Mouse (Mus musculus): Measurements from ENCODE around the gene Hs6st3. TPM values are rescaled to one million over a fixed set of nuclear protein-coding genes. Genes with fewer than 3 reads are reported as not detected.
"Not testable (repeated sequence)": the region's sequence is repeated elsewhere in the genome, so short reads cannot be mapped to it uniquely, and the experiment has no call there.

The Hs6st3 gene
- polyA plus RNA-seq, 1 experiment = 0.09 TPM

DNA sequence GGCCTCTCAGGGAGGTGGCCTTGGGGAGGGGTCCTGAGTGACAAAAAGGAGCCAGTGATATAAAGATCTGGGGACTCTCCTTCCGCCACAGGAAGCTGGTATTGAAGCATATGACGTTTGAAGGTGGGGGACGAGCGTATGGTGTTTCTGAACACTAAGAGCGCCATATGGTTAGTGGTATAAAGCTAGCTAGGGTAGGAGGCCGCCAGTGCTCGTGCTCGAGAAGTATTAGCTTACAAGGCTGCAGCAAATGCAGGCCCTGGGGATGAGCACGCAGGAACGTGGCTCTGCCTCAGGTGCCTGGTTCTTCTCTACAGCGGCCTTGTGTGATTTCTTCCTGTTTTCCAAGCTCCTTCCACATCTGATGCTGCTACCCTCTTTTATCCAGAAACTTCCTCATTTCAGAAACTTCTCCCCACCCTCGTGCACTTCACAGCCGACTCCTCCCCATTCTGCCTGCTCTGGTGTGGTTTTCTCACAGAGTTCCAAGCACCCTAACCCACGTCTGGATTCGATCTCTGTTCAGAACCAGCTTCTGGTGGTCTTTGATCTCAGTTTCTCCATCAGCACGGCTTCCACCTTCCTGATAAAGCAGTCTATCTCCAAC lies 110.0 kb downstream of the Hs6st3 start:
- DNase-seq (ENCODE audit: low read depth) = no peak

GRCm38 (mm10) chr14:119250353-119250752 lies 112.2 kb downstream of the Hs6st3 start:
- DNase-seq (ENCODE audit: low read depth) = no peak

DNA sequence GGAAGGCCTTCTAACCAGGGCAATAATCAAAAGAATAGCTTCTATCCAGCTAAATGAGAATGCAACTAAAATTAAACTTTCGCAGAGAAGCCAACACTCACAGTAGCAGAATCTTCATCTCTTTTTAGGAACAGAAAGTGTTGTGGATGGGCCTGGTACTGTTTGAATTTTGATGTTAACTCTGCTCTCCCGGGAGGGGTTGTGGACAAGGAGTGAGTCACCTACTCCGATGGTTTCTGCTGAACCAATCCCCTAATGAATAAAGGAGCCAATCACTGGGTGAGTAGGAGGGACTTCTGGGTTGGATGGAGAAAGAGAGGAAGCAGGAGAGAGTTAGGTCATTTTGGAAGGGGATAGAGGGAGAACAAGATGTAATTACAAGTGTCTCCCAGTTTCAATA lies 117.3 kb downstream of the Hs6st3 start:
- no peak for DNase-seq (ENCODE audit: low read depth)

DNA sequence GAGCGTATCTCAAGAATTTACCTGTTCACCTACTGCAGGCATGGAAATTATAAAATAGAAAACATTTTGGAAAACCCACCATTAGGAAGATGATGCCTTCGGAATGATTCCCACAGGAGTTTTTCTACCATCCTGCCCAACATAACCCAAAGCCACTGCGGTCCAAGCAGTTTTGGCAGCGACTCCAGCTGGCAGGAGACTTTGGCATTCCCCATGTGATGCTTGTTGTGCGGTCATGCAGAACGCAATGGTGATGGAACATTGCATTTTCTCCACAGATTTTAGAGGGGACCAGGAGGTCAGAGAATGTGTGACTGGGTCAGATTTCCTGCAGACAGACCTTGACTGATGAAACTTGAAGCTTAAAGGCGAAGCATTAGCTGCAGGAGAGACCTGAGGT lies 118.9 kb downstream of the Hs6st3 start:
- DNase-seq (ENCODE audit: low read depth) = no peak

DNA sequence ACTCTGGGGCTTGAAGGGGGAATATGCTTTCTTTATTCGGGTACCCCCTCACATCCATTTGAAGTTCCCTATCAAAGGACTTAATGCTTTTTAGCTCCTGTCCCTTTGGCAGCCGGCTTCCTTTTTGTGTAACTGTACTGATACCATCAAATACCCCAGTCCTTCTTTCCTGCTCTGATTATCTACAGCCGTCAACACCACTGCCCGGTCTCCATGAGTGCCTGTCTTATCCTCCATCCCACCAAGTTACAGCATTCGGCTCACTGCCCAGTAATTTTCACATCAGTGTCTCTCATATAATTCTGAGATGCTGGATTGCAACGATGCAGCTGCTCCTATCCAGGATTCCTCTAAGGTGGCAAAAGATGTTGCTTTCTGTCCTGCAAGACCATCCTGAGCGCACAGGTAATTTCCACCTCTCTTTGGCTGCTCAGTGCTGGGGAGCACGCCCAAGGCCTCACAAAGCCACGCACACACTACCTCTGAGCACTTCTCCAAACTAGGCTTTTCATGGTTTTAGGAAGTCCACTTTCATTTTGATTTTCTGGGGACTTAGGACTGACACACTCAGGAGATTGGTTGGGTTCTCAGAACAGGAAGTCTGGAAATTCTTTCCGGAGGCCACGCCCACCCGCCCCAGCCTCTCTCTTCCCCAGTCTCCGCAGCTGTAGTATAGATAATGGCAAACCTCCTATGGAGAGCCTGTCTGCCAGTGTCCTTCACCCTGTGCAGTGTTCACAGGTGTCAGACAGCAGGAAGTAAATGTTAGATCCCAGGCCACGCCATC lies 122.2 kb downstream of the Hs6st3 start:
- no peak for DNase-seq (ENCODE audit: low read depth)

- DNase-seq (ENCODE audit: low read depth) = no peak
These were observed 128.2 kb downstream of the Hs6st3 start for GRCm38 (mm10) chr14:119266334-119266733.

GRCm38 (mm10) chr14:119273088-119273487 lies 134.9 kb downstream of the Hs6st3 start:
- no peak for DNase-seq (ENCODE audit: low read depth)

DNA sequence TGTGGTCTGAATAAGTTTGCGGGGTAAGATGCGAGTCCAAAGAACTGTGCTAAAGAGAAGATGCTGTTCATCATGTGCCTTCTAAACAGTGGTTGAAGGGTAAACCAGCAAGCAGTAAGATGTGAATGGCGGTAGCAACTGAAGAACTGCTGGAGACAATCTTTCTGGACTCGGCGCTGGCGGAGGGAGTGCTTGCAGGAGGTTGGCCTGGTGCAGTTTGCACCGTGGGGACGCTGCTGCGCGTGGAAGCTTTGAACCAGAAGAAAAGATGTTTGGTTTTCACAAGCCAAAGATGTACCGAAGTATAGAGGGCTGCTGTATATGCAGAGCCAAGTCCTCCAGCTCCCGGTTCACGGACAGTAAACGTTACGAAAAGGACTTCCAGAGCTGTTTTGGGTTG lies 140.0 kb downstream of the Hs6st3 start:
- not testable (repeated sequence) for DNase-seq (ENCODE audit: low read depth)

- DNase-seq (ENCODE audit: low read depth) = no peak
These were observed 145.8 kb downstream of the Hs6st3 start for GRCm38 (mm10) chr14:119283951-119284350.

DNA sequence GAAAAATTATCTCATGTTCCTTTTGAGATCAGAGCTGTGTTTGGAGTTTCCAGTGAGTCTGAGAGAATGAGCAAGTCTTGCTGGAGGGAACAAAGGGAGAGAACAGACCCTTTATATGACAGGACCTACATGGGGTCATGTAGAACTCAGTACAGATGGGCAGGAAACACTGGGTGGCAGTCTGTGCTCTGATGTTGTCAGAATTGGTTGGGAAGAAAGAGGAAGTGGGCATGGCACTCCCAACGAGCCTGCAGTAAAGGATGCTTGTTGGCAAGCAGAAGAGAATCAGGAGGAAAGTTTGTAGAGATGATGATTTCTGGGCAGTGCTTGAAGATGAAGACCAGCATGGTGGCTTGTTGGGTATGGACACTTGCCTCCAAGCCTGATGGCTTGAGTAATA lies 151.5 kb downstream of the Hs6st3 start:
- DNase-seq (ENCODE audit: low read depth) = no peak

DNA sequence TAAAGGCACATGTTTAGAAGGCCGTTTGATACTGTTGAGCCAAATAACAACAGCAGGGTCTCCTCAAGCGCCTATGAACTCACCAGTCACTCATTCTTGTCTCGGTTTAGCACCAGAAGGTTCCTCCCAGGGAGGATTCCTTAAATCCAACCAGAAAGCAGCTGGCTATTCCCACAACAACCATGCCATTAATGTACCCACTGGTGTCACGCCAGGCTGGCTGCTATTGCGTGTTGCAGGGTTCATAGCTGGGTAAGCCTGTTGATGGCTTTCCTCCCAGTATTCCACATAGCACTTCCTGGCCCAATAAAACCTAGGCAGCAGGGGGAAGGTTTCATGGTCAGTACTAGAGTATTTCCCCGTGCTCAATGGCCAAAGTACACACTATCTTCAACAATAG lies 155.9 kb downstream of the Hs6st3 start:
- no peak for DNase-seq (ENCODE audit: low read depth)

- DNase-seq (ENCODE audit: low read depth) = no peak
These were observed 168.3 kb downstream of the Hs6st3 start for GRCm38 (mm10) chr14:119306461-119306860.

- DNase-seq (ENCODE audit: low read depth) = no peak
These were observed 180.2 kb downstream of the Hs6st3 start for GRCm38 (mm10) chr14:119318379-119318778.

- no peak for DNase-seq (ENCODE audit: low read depth)
These were observed 209.1 kb downstream of the Hs6st3 start for GRCm38 (mm10) chr14:119347236-119347635.

DNA sequence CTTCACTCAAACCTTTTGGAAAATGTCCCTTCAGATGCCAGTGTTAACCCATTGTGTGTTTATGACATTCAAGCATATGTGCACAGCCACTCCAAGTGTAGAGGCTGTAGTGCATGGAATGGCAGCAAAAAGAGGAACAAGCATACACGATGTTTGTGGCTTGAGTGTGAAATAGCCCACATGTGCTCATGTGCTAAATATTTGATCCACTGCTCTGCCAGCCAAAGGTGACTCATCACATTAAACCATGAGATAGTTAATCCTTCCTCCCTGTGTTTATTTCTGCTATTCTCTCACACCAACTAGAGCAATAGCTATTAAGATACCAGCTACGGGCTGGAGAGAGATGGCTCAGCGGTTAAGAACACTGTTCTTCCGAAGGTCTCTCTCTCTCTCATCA lies 223.3 kb downstream of the Hs6st3 start:
- no peak for DNase-seq (ENCODE audit: low read depth)

- DNase-seq (ENCODE audit: low read depth) = no peak
These were observed 229.8 kb downstream of the Hs6st3 start for GRCm38 (mm10) chr14:119367866-119368425.

GRCm38 (mm10) chr14:119369274-119369673 lies 231.1 kb downstream of the Hs6st3 start:
- DNase-seq (ENCODE audit: low read depth) = no peak

DNA sequence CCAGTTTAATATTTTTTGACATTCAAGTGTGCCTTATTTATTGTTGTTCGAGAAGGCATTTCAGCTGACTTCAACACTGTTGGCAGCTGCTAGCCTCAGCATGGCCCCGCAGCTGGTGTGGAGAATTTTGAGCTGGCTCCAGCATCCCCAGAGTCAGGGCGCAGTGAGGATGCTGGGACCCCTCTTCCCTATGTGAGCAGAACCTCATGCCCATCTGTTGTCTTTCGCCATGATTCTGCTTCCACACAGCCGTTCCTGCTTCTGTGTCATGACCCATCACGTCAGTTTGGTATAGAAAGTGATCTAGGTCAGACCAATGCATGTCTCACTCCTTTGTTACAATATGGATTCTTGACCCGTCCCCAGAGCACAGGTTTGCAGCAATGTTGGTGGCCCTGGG lies 231.9 kb downstream of the Hs6st3 start:
- DNase-seq (ENCODE audit: low read depth) = no peak

DNA sequence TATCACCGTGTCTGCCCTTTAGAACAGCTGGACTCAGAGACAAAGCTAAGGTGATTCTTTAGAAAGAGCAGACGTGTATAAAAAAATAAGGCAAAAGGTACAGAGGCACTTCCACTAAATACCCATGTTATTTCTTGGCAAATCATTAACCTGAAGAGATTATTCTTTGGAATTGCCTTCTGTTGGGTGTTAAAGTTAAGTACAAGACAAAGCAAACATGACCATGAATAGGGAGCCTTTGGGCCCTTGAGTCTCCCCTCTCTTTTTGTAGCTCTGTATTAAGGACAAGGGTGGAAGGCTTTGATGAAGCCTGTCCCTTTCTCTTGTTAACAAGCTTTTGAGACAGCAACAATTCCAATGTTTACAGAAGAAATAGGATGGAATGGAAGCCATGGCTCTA lies 241.2 kb downstream of the Hs6st3 start:
- no peak for DNase-seq (ENCODE audit: low read depth)

DNA sequence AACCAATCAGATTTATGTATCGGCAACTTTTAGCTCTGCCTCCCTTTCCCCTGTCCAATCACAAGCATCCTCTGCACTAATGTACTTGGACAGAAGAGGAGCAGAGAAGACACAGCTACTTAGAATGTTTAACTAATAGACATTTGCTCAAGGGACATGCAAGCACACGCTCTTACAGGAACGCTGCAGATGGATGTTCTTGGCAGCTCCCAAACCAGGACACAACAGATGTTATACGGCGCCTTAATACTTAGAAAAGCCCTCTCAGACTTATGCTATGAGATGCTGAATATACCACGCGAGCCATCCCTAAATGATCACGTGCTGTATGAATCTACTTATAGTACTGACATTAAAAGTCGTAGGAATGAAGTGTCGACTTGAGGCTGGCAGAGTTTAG lies 263.5 kb downstream of the Hs6st3 start:
- no peak for DNase-seq (ENCODE audit: low read depth)

GRCm38 (mm10) chr14:119409334-119410050 lies 271.4 kb downstream of the Hs6st3 start:
- DNase-seq (ENCODE audit: low read depth) = no peak

- no peak for DNase-seq (ENCODE audit: low read depth)
These were observed 284.8 kb downstream of the Hs6st3 start for GRCm38 (mm10) chr14:119422894-119423293.

DNA sequence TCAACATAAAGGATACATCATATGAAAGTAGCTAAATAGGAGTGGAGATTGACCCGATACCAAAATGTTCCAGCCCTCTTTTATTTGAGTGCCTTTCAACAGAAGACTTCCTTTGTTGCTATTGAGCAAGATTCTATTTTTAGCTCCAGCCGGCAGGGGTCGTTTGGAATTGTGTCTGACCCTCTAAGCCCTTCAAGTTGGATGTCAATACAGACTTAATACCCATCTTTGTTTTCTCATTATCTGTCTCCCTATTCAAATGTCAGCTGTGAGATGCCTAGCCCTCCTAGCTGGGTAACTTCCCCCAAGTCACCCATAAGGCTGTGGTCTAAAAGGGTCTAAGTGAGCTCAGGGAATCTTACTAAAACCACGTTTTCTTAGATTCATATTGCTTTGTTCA lies 312.3 kb downstream of the Hs6st3 start:
- DNase-seq (ENCODE audit: low read depth) = no peak

Data from gonadal fat pad, adult 2 months (tissue).